Mouse (Mus musculus) embryonic fibroblast, embryonic 13.5 days (primary cell): ENCODE data around the gene Zfp692. TPM values are rescaled to one million over a fixed set of nuclear protein-coding genes. Genes with fewer than 3 reads are reported as not detected.

ENCODE experiments used
- H3K27ac ChIP-seq: 2 replicates; pipeline ENCODE4 v1.5.1; 2012; ENCODE audit warnings: low read length, control low read depth, inconsistent platforms; ENCODE audit not compliant: insufficient read depth
- H3K4me1 ChIP-seq: 2 replicates; pipeline ENCODE4 v1.6.1; 2011; ENCODE audit warnings: low read length; ENCODE audit not compliant: control insufficient read depth, insufficient read depth
- H3K4me3 ChIP-seq: 2 replicates; pipeline ENCODE4 v1.5.1; 2011; ENCODE audit warnings: mild to moderate bottlenecking, control low read depth, low read length; ENCODE audit not compliant: insufficient read depth
- CTCF ChIP-seq: IDR thresholded peaks from 2 replicates; pipeline ENCODE4 v1.5.1; 2011; ENCODE audit warnings: mild to moderate bottlenecking, control low read depth, low read length, moderate library complexity, borderline replicate concordance; ENCODE audit not compliant: insufficient read depth
- POLR2A ChIP-seq: IDR thresholded peaks from 2 replicates; pipeline ENCODE4 v1.6.1; 2011; ENCODE audit warnings: low read depth, mild to moderate bottlenecking, control low read depth, low read length, moderate library complexity
- polyA plus RNA-seq: library from polyadenylated mRNA; stranded (reverse); fragments of >200 nt; gene quantifications from 2 replicates; pipeline ENCODE4 v1.2.4, GENCODE M21; 2011; ENCODE audit warnings: low read depth; ENCODE audit not compliant: missing spikeins, insufficient read length

The Zfp692 gene
- polyA plus RNA-seq, 1 experiment, result 10.3 TPM

DNA sequence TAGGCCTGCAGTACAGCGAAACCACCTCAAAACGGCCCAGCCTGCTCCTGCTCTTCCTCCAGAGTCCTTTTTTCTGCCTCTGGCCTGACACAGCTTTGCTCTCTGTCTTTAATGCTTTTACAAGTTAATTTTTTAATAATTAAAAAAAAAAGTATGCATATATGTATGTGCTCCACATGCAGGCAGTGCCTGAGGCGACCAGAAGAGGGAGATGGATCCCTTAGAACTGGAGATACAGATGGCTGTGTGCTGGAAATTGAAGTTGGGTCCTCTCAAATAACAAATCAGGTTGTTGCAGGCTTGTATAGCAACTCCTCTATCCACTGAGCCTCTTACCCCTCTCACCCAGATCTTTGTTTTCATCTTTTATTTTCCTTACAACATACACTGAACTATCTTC lies 19.9 kb downstream of the Zfp692 start:
- no peak overlapping the region for H3K27ac ChIP-seq
- TF ChIP-seq CTCF (0 out of 2 replicates have a peak, but pooled peaks have one; percentile 6), POLR2A (no peak)
- H3K4me1 ChIP-seq, result peaks cover 3% of the 10 kb centered on the region; the same call in 1 of the 2 replicates
- no peak overlapping the region for H3K4me3 ChIP-seq

DNA sequence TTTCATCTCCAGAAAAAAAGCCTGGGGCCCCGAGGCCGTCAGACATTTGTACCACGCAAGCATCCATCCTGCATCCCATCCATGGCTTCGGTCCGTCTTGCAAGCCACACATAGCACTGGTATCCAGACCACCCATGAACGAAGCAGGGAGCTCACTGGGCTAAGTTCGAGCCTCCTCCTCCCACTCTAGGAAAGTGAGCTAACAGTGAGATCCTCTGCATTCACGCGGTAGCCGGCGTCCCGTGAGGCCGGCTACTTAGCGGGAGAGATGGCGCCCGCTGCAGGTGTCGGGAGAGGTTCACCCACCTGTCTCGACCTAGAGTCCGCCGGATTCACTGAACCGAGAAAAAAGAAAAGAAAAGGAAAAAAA lies 23.0 kb downstream of the Zfp692 start:
- Histone ChIP-seq H3K27ac (peak overlapping the region; percentile 30), H3K4me1 (peaks cover 9% of the 10 kb centered on the region; the same call in 1 of the 2 replicates)
- TF ChIP-seq POLR2A, result no peak; the same call in none of the 2 replicates

DNA sequence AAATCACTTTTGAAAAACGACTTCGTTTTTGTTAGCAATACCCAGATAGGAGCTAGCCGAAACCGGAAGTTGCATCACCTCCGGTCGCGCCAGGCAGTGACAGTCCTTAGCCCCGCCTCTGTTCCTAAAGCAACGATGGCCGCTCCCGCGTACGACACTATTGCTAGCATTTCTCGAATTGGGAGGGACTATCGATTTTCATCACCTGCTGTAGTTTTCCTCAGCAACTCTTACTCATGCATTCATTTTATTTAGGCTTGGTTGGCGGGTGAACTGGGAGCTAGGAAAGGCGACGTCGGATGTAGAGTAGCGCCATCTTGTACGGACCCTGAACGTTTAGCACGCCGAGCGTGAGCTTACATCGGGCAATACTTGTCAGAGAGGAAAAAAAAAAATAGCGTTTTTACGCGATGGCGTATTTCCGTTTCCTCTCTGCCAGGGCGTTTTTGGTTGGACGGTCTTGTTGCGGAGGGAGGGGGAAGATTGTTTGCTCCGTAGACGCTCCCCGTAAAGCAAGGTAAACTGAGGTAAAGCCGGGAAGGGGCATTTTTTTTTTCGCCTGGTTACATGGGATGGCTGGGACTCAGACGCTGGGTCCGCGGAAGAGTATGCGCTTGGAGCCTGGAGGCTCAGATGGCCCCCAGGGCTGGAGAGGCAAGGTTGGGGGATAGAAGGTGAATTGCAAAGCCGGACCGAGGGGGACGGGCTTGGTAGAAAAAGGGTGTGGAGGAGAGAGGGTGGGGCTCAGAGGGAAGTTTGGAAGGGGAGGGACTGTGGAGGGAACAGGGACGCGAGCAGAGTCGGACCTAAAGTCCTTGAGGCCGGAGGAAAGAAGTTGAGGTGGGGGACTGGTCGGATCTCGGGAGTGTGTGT lies 23.6 kb downstream of the Zfp692 start, which contains the start of the genes Zfp672 and Sh3bp5l:
Gene Zfp672, minus strand, starts transcription at position 64 of the 873 bp plus-strand sequence.
Gene Sh3bp5l, plus strand, starts transcription at position 449 of the 873 bp plus-strand sequence.
- Histone ChIP-seq H3K4me3 (peak within 1 kb of the TSS; percentile 83), H3K27ac (peak within 1 kb of the TSS; percentile 58), H3K4me1 (peaks cover 9% of the 10 kb centered on the region; the same call in 1 of the 2 replicates)
- TF ChIP-seq CTCF (no peak), POLR2A (peak; percentile 45; the same call in 1 of the 2 replicates)

More for the DNA sequence above, 23.0 kb downstream of the Zfp692 start:
- H3K4me3 ChIP-seq, result peak overlapping the region; percentile 83

DNA sequence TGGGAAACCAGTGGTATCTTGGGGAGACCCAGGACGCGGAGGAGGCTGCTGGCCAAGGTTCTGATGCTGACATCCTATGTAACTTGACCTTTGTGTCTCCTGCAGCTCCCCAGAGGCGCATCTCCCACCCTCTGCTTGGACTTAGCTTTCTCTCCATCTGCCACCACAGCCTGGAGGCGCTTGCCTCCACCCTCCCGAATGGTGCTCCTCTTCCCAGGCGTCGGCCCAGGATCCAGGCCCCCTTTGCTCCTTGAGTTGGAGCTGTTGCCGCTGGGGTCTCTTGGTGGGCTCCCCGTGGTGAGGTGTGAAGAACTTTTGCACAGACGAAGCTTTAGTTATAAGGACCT lies 24.3 kb downstream of the Zfp692 start:
- TF ChIP-seq POLR2A, result no peak
- no peak for TF ChIP-seq CTCF
- Histone ChIP-seq H3K27ac (0 out of 2 replicates have a peak overlapping the region, but pooled peaks have one; percentile 16), H3K4me3 (peak overlapping the region; percentile 83), H3K4me1 (peaks cover 9% of the 10 kb centered on the region; the same call in 1 of the 2 replicates)

DNA sequence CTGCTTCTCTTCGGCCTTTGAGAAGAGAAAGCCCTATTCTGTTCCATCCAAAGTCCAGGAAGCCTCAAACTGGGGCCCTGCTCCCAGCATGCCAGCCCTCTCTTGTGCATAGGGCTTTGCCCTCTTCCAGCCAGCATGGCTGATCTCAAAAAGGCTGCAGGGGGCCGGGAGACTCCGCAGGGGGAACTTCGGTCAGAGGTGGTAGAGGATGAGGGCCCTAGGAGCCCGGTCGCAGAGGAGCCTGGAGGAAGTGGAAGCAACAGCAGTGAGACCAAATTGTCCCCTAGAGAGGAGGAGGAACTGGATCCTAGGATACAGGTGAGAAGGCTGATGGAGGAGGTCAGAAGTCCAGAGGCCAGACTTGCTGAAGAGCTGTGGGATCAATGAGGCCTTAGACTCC lies 24.7 kb downstream of the Zfp692 start:
- H3K27ac ChIP-seq, result no peak overlapping the region
- H3K4me1 ChIP-seq, result peaks cover 9% of the 10 kb centered on the region; the same call in 1 of the 2 replicates
- TF ChIP-seq POLR2A (no peak), CTCF (no peak)
- H3K4me3 ChIP-seq, result peak overlapping the region; percentile 83

DNA sequence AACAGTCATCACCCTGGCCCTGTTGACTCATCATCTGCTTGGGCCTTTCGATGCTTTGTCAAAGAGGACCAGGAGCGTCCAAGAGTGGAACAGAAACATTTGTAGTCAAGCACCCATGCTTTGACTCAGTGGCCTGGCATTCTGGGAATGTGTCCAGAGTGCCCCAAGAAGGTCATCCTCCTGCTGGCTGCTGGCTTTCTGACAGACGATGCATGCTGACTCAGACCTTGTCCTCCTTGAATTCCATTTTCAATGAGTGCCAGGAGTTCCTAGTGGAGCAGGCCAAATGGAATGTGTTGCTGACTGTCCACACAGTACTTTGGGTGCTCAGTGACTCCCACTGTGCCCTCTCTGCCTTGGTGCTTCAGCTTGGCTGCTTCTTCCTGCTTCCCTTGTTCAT lies 27.9 kb downstream of the Zfp692 start:
- Histone ChIP-seq H3K4me3 (no peak overlapping the region), H3K27ac (peak overlapping the region; percentile 35; the same call in 1 of the 2 replicates), H3K4me1 (0 out of 2 replicates have a peak, but pooled peaks cover 5% of the 10 kb centered on the region)
- no peak for TF ChIP-seq CTCF
- no peak for TF ChIP-seq POLR2A

DNA sequence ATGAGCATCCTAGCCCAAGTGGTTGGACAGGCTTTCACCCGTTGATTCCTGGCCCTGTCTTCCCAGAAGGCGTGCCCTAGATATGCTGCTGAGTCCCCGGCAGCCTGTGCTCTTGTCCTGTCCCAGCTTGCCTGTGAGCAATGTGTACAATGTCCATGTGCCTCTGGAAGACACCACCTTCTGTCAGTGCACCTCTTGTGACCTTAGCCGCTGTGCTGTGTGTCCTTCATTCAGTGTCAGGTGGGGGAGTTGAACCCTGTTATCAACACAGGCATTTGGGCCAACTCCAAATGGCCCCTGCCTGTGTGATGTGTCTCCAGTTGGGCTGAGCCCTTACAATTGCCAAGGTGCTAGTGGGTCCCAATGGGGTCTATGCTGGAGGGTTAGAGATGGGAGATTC lies 39.9 kb downstream of the Zfp692 start:
- Histone ChIP-seq H3K27ac (no peak overlapping the region), H3K4me1 (no peaks in the 10 kb centered on the region), H3K4me3 (no peak overlapping the region)
- TF ChIP-seq POLR2A, result no peak
- no peak for TF ChIP-seq CTCF

DNA sequence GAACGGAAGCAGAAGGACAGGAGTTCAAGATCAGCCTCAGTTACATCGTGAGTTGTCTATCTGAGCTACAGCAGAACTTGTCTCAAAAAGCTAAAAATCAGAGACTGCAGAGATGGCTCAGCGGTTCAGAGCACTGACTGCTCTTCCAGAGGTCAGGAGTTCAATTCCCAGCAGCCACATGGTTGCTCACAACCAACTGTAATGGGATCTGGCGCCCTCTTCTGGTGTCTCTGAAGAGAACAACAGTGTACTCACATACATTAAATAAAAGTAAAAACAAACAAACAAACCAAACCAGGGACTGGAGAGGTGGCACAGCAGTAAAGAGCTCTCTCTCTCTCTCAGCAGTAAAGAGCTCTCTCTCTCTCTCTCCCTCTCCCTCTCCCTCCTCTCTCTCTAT lies 43.8 kb downstream of the Zfp692 start:
- H3K27ac ChIP-seq, result no peak overlapping the region
- no peak overlapping the region for H3K4me3 ChIP-seq
- TF ChIP-seq POLR2A, result no peak
- no peak for TF ChIP-seq CTCF
- H3K4me1 ChIP-seq, result no peaks in the 10 kb centered on the region

DNA sequence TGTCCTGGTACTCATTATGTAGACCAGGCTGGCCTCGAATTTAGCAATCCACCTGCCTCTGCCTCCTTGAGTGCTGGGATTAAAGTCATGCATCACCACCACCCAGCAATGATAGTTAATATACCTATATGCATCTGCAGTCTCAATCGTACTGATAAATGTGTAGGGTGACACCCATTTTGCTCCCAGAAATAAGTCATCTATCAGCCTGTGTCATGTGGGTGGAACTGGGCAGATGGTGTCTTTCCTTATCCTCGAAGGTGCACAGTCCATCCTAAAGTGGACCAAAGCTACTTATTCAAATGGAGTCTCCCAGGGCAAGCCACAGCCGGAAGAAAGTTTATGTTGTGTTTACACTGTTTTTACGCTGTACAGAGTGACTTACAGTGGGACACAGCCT lies 44.3 kb downstream of the Zfp692 start:
- Histone ChIP-seq H3K4me3 (no peak overlapping the region), H3K27ac (no peak overlapping the region), H3K4me1 (no peaks in the 10 kb centered on the region)
- TF ChIP-seq CTCF, result no peak
- TF ChIP-seq POLR2A, result no peak
